Mouse (Mus musculus) stomach, postnatal 0 days (tissue): Measurements from ENCODE around the gene Dlx2.

Experiments
- CTCF ChIP-seq: IDR thresholded peaks from 2 replicates; pipeline ENCODE4 v1.5.1; 2016; ENCODE audit warnings: antibody characterized with exemption, low read depth, mild to moderate bottlenecking, moderate library complexity
- EP300 ChIP-seq: optimal IDR thresholded peaks from 2 replicates; pipeline ENCODE3; 2016; ENCODE audit warnings: antibody characterized with exemption

GRCm38 (mm10) chr2:71546640-71547071 lies at the start of gene Dlx2:
- no peak for TF ChIP-seq EP300
- no peak for TF ChIP-seq CTCF
